Mouse (Mus musculus) gastrocnemius, adult 8-10 months (tissue): ENCODE data around the gene Prkaa2. TPM values are rescaled to one million over a fixed set of nuclear protein-coding genes. Genes with fewer than 3 reads are reported as not detected.

Experiments
- total RNA-seq, 4 experiments: library from RNA; stranded (reverse); gene quantifications; 2 replicates each; pipeline ENCODE4 v1.2.4; 2022

Prkaa2 gene
- total RNA-seq, 4 experiments from 2014 or later: 137 to 175 (median 164) TPM

Other genes starting within 250 kb of the Prkaa2 start
- gene C8a, start 233.5 kb downstream of the Prkaa2 start, total RNA-seq: not detected
- under 1 TPM in 3 of 4 experiments, not detected in 1; 0.08 to 0.16 (median 0.10) TPM for gene Fyb2, start 196.4 kb downstream of the Prkaa2 start, total RNA-seq
- 10 to 100 TPM; 26.5 to 55.1 (median 45.2) TPM for gene Plpp3, start 47.5 kb upstream of the Prkaa2 start, total RNA-seq